Mouse (Mus musculus) spleen, postnatal 4 days (tissue): ENCODE data around the gene Dpy19l3.

ENCODE experiments used
- DNase-seq, 2 experiments: peaks; one replicate each; pipeline ENCODE4 v3.0.0; 2022; ENCODE audit warnings: low spot score in 2 of 2

The Dpy19l3 gene

GRCm38 (mm10) chr7:35754033-35754885 lies at the start of gene Dpy19l3:
Gene Dpy19l3, minus strand, starts transcription at chr7:35754454.
- DNase-seq: peak; percentile 87 to 96

GRCm38 (mm10) chr7:35802906-35803595 lies 48.8 kb upstream of the Dpy19l3 start, which contains the start of gene Zfp507:
Gene Zfp507, minus strand, starts transcription at chr7:35803003.
- peak; percentile 86 to 95 for DNase-seq

- DNase-seq: no peak
Observed at GRCm38 (mm10) chr7:35802201-35802905, 48.1 kb upstream of the Dpy19l3 start.

- no peak for DNase-seq
Observed at GRCm38 (mm10) chr7:35796123-35796522, 41.9 kb upstream of the Dpy19l3 start.

GRCm38 (mm10) chr7:35794145-35794664 lies 40.0 kb upstream of the Dpy19l3 start:
- no peak for DNase-seq

GRCm38 (mm10) chr7:35792150-35792848 lies 38.0 kb upstream of the Dpy19l3 start:
- DNase-seq: no peak

GRCm38 (mm10) chr7:35790926-35791325 lies 36.7 kb upstream of the Dpy19l3 start:
- DNase-seq: no peak

GRCm38 (mm10) chr7:35790201-35790600 lies 35.9 kb upstream of the Dpy19l3 start:
- DNase-seq: no peak

- no peak for DNase-seq
Observed at GRCm38 (mm10) chr7:35785579-35785978, 31.3 kb upstream of the Dpy19l3 start.

- no peak for DNase-seq
Observed at GRCm38 (mm10) chr7:35782252-35782651, 28.0 kb upstream of the Dpy19l3 start.

GRCm38 (mm10) chr7:35774127-35774526 lies 19.9 kb upstream of the Dpy19l3 start:
- no peak for DNase-seq

- DNase-seq: no peak
Observed at GRCm38 (mm10) chr7:35772347-35772746, 18.1 kb upstream of the Dpy19l3 start.

GRCm38 (mm10) chr7:35771106-35771505 lies 16.9 kb upstream of the Dpy19l3 start:
- DNase-seq: no peak

- DNase-seq: no peak
Observed at GRCm38 (mm10) chr7:35770122-35770521, 15.9 kb upstream of the Dpy19l3 start.

GRCm38 (mm10) chr7:35764461-35764860 lies 10.2 kb upstream of the Dpy19l3 start:
- no peak for DNase-seq

GRCm38 (mm10) chr7:35761801-35762200 lies 7.5 kb upstream of the Dpy19l3 start:
- DNase-seq: no peak

- no peak for DNase-seq
Observed at GRCm38 (mm10) chr7:35759602-35760001, 5.3 kb upstream of the Dpy19l3 start.

GRCm38 (mm10) chr7:35756510-35757440 lies 2.5 kb upstream of the Dpy19l3 start:
- no peak for DNase-seq

GRCm38 (mm10) chr7:35754886-35755168 lies 573 bp upstream of the Dpy19l3 start:
- DNase-seq: no peak

- no peak for DNase-seq
Observed at GRCm38 (mm10) chr7:35753319-35754032, 778 bp downstream of the Dpy19l3 start.
